Mouse (Mus musculus): Measurements from ENCODE around the gene Lix1l. TPM values are rescaled to one million over a fixed set of nuclear protein-coding genes. Genes with fewer than 3 reads are reported as not detected.

The Lix1l gene
- polyA plus RNA-seq, 1 experiment, result 30.2 TPM

- no peaks in the 10 kb centered on the region for H3K27me3 ChIP-seq (ENCODE audit: control insufficient read depth, insufficient read depth, insufficient read length)
- peak; percentile 67 for TF ChIP-seq POLR2AphosphoS2 (IDR thresholded peaks at IDR 0.05; ENCODE audit: insufficient read length, low read depth)
- TF ChIP-seq MAX (IDR thresholded peaks at IDR 0.05; ENCODE audit: low read depth), result no peak
- peak; percentile 34 for TF ChIP-seq POLR2A (IDR thresholded peaks at IDR 0.05; ENCODE audit: insufficient read length, low read depth)
Measured at GRCm38 (mm10) chr3:96560881-96561668, 39.9 kb upstream of the Lix1l start.

GRCm38 (mm10) chr3:96561946-96562681 is 38.8 kb upstream of the Lix1l start:
- H3K4me3 ChIP-seq, result no peak overlapping the region
- peaks cover 12% of the 10 kb centered on the region for H3K36me3 ChIP-seq (ENCODE audit: control insufficient read depth, insufficient read depth)
- H3K4me2 ChIP-seq (ENCODE audit: low read depth), result no peak overlapping the region
- TF ChIP-seq REST (IDR thresholded peaks at IDR 0.05; ENCODE audit: insufficient read depth, insufficient read length) (no peak), POLR2A (IDR thresholded peaks at IDR 0.05; ENCODE audit: insufficient read length, low read depth) (peak; percentile 51), POLR2AphosphoS2 (IDR thresholded peaks at IDR 0.05; ENCODE audit: insufficient read length, low read depth) (peak; percentile 90)
- H3K27me3 ChIP-seq (ENCODE audit: control insufficient read depth, insufficient read depth, insufficient read length), result no peaks in the 10 kb centered on the region
- peaks cover 9% of the 10 kb centered on the region for H3K79me2 ChIP-seq (ENCODE audit: control insufficient read depth, insufficient read depth)
- no peak overlapping the region for H3ac ChIP-seq (ENCODE audit: control insufficient read depth, insufficient read length)

More at GRCm38 (mm10) chr3:96560881-96561668, 39.9 kb upstream of the Lix1l start:
- Histone ChIP-seq H3ac (ENCODE audit: control insufficient read depth, insufficient read length) (no peak overlapping the region), H3K4me2 (ENCODE audit: low read depth) (peak overlapping the region; percentile 88), H3K36me3 (ENCODE audit: control insufficient read depth, insufficient read depth) (peaks cover 12% of the 10 kb centered on the region), H3K4me3 (peak overlapping the region; percentile 71), H3K79me2 (ENCODE audit: control insufficient read depth, insufficient read depth) (peaks cover 9% of the 10 kb centered on the region)

GRCm38 (mm10) chr3:96563267-96563666 is 37.7 kb upstream of the Lix1l start:
- no peaks in the 10 kb centered on the region for H3K27me3 ChIP-seq (ENCODE audit: control insufficient read depth, insufficient read depth, insufficient read length)
- TF ChIP-seq TCF3 (IDR thresholded peaks at IDR 0.05; ENCODE audit: insufficient read length, low read depth) (no peak), E2F4 (IDR thresholded peaks at IDR 0.05; ENCODE audit: insufficient read depth) (no peak), USF1 (IDR thresholded peaks at IDR 0.05; ENCODE audit: low read depth) (no peak), REST (IDR thresholded peaks at IDR 0.05; ENCODE audit: insufficient read depth, insufficient read length) (no peak), MYOG (IDR thresholded peaks at IDR 0.05; ENCODE audit: control insufficient read depth in 1 of 3, insufficient read depth in 1 of 3, insufficient read length in 2 of 3, low read depth in 2 of 3) (no peak), TCF12 (IDR thresholded peaks at IDR 0.05; ENCODE audit: insufficient read depth, poor library complexity, severe bottlenecking) (no peak), SRF (IDR thresholded peaks at IDR 0.05; ENCODE audit: control insufficient read depth, insufficient read length, low read depth) (no peak), CEBPB (IDR thresholded peaks at IDR 0.05; ENCODE audit: insufficient read depth, poor library complexity, severe bottlenecking) (no peak), POLR2A (IDR thresholded peaks at IDR 0.05; ENCODE audit: insufficient read length, low read depth) (no peak), MYOD1 (IDR thresholded peaks at IDR 0.05; ENCODE audit: control insufficient read depth in 1 of 3, insufficient read length in 2 of 3, low read depth in 2 of 3) (no peak), MAX (IDR thresholded peaks at IDR 0.05; ENCODE audit: low read depth) (no peak), POLR2AphosphoS2 (IDR thresholded peaks at IDR 0.05; ENCODE audit: insufficient read length, low read depth) (no peak)
- H3K4me2 ChIP-seq (ENCODE audit: low read depth), result no peak overlapping the region
- H3K36me3 ChIP-seq (ENCODE audit: control insufficient read depth, insufficient read depth), result peaks cover 12% of the 10 kb centered on the region
- no peak overlapping the region for H3K4me3 ChIP-seq
- peaks cover 9% of the 10 kb centered on the region for H3K79me2 ChIP-seq (ENCODE audit: control insufficient read depth, insufficient read depth)
- no peak overlapping the region for H3ac ChIP-seq (ENCODE audit: control insufficient read depth, insufficient read length)

- TF ChIP-seq TCF12 (IDR thresholded peaks at IDR 0.05; ENCODE audit: insufficient read depth, poor library complexity, severe bottlenecking) (no peak), MYOD1 (IDR thresholded peaks at IDR 0.05; ENCODE audit: control insufficient read depth in 1 of 3, insufficient read length in 2 of 3, low read depth in 2 of 3) (no peak), POLR2A (IDR thresholded peaks at IDR 0.05; ENCODE audit: insufficient read length, low read depth) (no peak), REST (IDR thresholded peaks at IDR 0.05; ENCODE audit: insufficient read depth, insufficient read length) (no peak), E2F4 (IDR thresholded peaks at IDR 0.05; ENCODE audit: insufficient read depth) (no peak), CEBPB (IDR thresholded peaks at IDR 0.05; ENCODE audit: insufficient read depth, poor library complexity, severe bottlenecking) (no peak), TCF3 (IDR thresholded peaks at IDR 0.05; ENCODE audit: insufficient read length, low read depth) (no peak), SRF (IDR thresholded peaks at IDR 0.05; ENCODE audit: control insufficient read depth, insufficient read length, low read depth) (no peak), MAX (IDR thresholded peaks at IDR 0.05; ENCODE audit: low read depth) (no peak), MYOG (IDR thresholded peaks at IDR 0.05; ENCODE audit: control insufficient read depth in 1 of 3, insufficient read depth in 1 of 3, insufficient read length in 2 of 3, low read depth in 2 of 3) (no peak), POLR2AphosphoS2 (IDR thresholded peaks at IDR 0.05; ENCODE audit: insufficient read length, low read depth) (no peak), USF1 (IDR thresholded peaks at IDR 0.05; ENCODE audit: low read depth) (no peak)
- no peak overlapping the region for H3K4me2 ChIP-seq (ENCODE audit: low read depth)
Measured at GRCm38 (mm10) chr3:96563911-96564632, 36.9 kb upstream of the Lix1l start.

More at GRCm38 (mm10) chr3:96563911-96564632, 36.9 kb upstream of the Lix1l start:
- peaks cover 5% of the 10 kb centered on the region for H3K79me2 ChIP-seq (ENCODE audit: control insufficient read depth, insufficient read depth)
- H3K4me3 ChIP-seq, result no peak overlapping the region
- no peaks in the 10 kb centered on the region for H3K27me3 ChIP-seq (ENCODE audit: control insufficient read depth, insufficient read depth, insufficient read length)
- peaks cover 12% of the 10 kb centered on the region for H3K36me3 ChIP-seq (ENCODE audit: control insufficient read depth, insufficient read depth)
- no peak overlapping the region for H3ac ChIP-seq (ENCODE audit: control insufficient read depth, insufficient read length)

All from myocyte (in vitro differentiated cells).